Mouse (Mus musculus) E14TG2a.4 (cell line): Measurements from ENCODE around the gene Mab21l3.

ENCODE experiments used
- CTCF ChIP-seq: conservative IDR thresholded peaks from 2 replicates; pipeline ENCODE4 v1.5.1; 2014; ENCODE audit warnings: low read length
- POU5F1 ChIP-seq: IDR thresholded peaks from 2 replicates; pipeline ENCODE4 v1.6.1; 2014; ENCODE audit warnings: low read length, borderline replicate concordance

- no peak for TF ChIP-seq CTCF
- TF ChIP-seq POU5F1 = no peak
These were observed 18.3 kb upstream of the Mab21l3 start for GRCm38 (mm10) chr3:101867001-101867421.
